Mouse (Mus musculus) liver, embryonic 13.5 days (tissue): Measurements from ENCODE around the gene Hc. TPM values are rescaled to one million over a fixed set of nuclear protein-coding genes. Genes with fewer than 3 reads are reported as not detected.
A peak's percentile ranks its signal among the peaks of the same experiment; 100 is the strongest.

Experiments used
- ATAC-seq: fragments of 200-750 bp; cut with Nextera tagmentation; 2 replicates; pipeline ENCODE4 v1.8.0; 2017; ENCODE audit warnings: low read depth, mild to moderate bottlenecking, moderate number of reproducible peaks, moderate library complexity
- DNase-seq: peaks from one replicate; pipeline ENCODE4 v3.0.0; 2022
- H3K27ac ChIP-seq: fragments of 300-500 bp; sonication (generic); 2 replicates; pipeline ENCODE4 v1.5.1; 2015; ENCODE audit warnings: moderate library complexity, mild to moderate bottlenecking, inconsistent platforms
- H3K27me3 ChIP-seq: fragments of 300-500 bp; sonication (generic); 2 replicates; pipeline ENCODE4 v1.6.1; 2015; ENCODE audit warnings: mild to moderate bottlenecking, inconsistent platforms
- H3K36me3 ChIP-seq: fragments of 300-500 bp; sonication (generic); 2 replicates; pipeline ENCODE4 v1.6.1; 2015; ENCODE audit warnings: mild to moderate bottlenecking, inconsistent platforms
- H3K4me1 ChIP-seq: fragments of 300-500 bp; sonication (generic); replicated peaks from 2 replicates; pipeline ENCODE4 v1.6.1; 2015; ENCODE audit warnings: inconsistent platforms
- H3K4me2 ChIP-seq: fragments of 300-500 bp; sonication (generic); 2 replicates; pipeline ENCODE4 v1.6.1; 2015; ENCODE audit warnings: inconsistent platforms, mild to moderate bottlenecking, moderate library complexity
- H3K4me3 ChIP-seq: fragments of 300-500 bp; sonication (generic); replicated peaks from 2 replicates; pipeline ENCODE4 v1.5.1; 2015; ENCODE audit warnings: mild to moderate bottlenecking, inconsistent platforms
- H3K9ac ChIP-seq: fragments of 300-500 bp; sonication (generic); 2 replicates; pipeline ENCODE4 v1.6.1; 2015; ENCODE audit warnings: mild to moderate bottlenecking, inconsistent platforms
- H3K9me3 ChIP-seq: fragments of 300-500 bp; sonication (generic); replicated peaks from 2 replicates; pipeline ENCODE4 v1.6.1; 2016; ENCODE audit warnings: inconsistent platforms
- WGBS: fragments of 180-500 bp; shearing (Covaris S2); methylation state at CpG from one replicate; pipeline ENCODE4 v1.1.7; 2015; ENCODE audit not compliant: insufficient replicate concordance; 5-methylcytosine and 5-hydroxymethylcytosine counted together
- polyA plus RNA-seq: library from polyadenylated mRNA; unstranded; fragments of >200 nt; fragmentation: Nextera tagmentation; extraction: Ambion mirVana; gene quantifications from 2 replicates; pipeline ENCODE4 v1.2.1, GENCODE M21; 2015

Gene Hc
- polyA plus RNA-seq, 1 experiment from 2014 or later, result 17.8 TPM

GRCm38 (mm10) chr2:35057243-35057642 is 4.0 kb downstream of the Hc start:
- Histone ChIP-seq H3K27me3 (no peaks in the 10 kb centered on the region), H3K27ac (no peak overlapping the region), H3K9me3 (no peaks in the 10 kb centered on the region), H3K36me3 (no peaks in the 10 kb centered on the region), H3K9ac (no peak overlapping the region), H3K4me2 (no peak overlapping the region), H3K4me1 (no peaks in the 10 kb centered on the region), H3K4me3 (no peak overlapping the region)
- no peak for ATAC-seq
- 73% methylated on average over 11 of the region's 11 CpGs for WGBS
- no peak for DNase-seq

- no peak overlapping the region for H3K27ac ChIP-seq
- no peak overlapping the region for H3K9ac ChIP-seq
- H3K4me1 ChIP-seq, result no peaks in the 10 kb centered on the region
- H3K9me3 ChIP-seq, result no peaks in the 10 kb centered on the region
- 29% methylated on average over 5 of the region's 5 CpGs for WGBS
- no peaks in the 10 kb centered on the region for H3K36me3 ChIP-seq
- H3K4me3 ChIP-seq, result no peak overlapping the region
- ATAC-seq (no peak), DNase-seq (peak; percentile 13)
- no peaks in the 10 kb centered on the region for H3K27me3 ChIP-seq
- H3K4me2 ChIP-seq, result no peak overlapping the region
Observed at GRCm38 (mm10) chr2:35048851-35049250, 12.4 kb downstream of the Hc start.

GRCm38 (mm10) chr2:35044956-35045355 is 16.3 kb downstream of the Hc start:
- Histone ChIP-seq H3K36me3 (no peaks in the 10 kb centered on the region), H3K9ac (no peak overlapping the region), H3K9me3 (no peaks in the 10 kb centered on the region), H3K27ac (no peak overlapping the region), H3K27me3 (no peaks in the 10 kb centered on the region), H3K4me3 (no peak overlapping the region), H3K4me1 (no peaks in the 10 kb centered on the region), H3K4me2 (no peak overlapping the region)
- 53% methylated on average over 2 of the region's 2 CpGs for WGBS
- DNase-seq (no peak), ATAC-seq (no peak)

DNA sequence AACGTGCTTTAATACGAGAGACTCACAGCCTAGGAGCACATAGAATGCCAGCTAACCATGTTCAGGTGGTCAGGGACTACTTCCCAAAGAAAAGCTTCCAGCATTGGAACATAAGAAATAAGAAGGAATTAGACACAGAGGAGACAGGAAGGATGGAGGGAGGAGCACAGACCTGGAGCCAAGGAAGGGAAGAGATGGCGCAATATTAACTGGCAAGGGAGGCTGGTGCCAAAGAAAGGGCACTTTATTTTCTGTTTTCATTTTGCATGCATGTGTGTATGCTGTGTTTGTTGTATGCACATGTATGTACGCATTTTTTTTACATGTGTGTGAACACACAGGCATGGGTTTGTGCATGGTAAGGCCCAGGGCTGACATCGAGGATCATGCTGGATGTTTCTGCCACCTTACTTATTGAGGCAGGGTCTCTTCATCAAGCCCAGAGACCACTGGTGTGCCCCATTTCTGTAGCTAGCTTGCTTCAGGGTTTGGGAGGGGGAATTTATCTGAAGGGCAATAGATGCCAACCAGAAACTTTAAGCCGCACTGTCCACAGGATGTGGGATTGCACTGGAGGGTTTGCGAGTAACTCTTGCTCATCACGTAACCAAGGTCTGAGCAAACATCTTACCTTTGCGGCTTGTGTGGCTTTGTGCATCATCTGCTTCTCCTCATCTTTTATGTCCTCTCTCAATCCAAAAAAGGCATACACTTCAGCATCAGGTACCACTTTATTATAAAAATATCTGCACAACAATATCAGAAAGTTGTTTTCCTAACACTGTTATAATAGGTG is 22.5 kb downstream of the Hc start:
- no peak overlapping the region for H3K4me3 ChIP-seq
- H3K27me3 ChIP-seq, result no peaks in the 10 kb centered on the region
- H3K27ac ChIP-seq, result no peak overlapping the region
- H3K4me1 ChIP-seq, result no peaks in the 10 kb centered on the region
- no peak for ATAC-seq
- H3K9me3 ChIP-seq, result no peaks in the 10 kb centered on the region
- WGBS, result 79% methylated on average over 9 of the region's 9 CpGs
- H3K4me2 ChIP-seq, result no peak overlapping the region
- no peaks in the 10 kb centered on the region for H3K36me3 ChIP-seq
- no peak for DNase-seq
- H3K9ac ChIP-seq, result no peak overlapping the region

- Histone ChIP-seq H3K27me3 (no peaks in the 10 kb centered on the region), H3K36me3 (peaks cover 9% of the 10 kb centered on the region; the same call in 1 of the 2 replicates), H3K4me3 (no peak overlapping the region), H3K9me3 (no peaks in the 10 kb centered on the region), H3K27ac (no peak overlapping the region), H3K4me2 (no peak overlapping the region), H3K4me1 (no peaks in the 10 kb centered on the region), H3K9ac (no peak overlapping the region)
- ATAC-seq (no peak), DNase-seq (no peak)
- 66% methylated on average over 3 of the region's 3 CpGs for WGBS
Observed at GRCm38 (mm10) chr2:35024646-35025154, 36.5 kb downstream of the Hc start.

- no peaks in the 10 kb centered on the region for H3K9me3 ChIP-seq
- no peak for ATAC-seq
- DNase-seq, result no peak
- H3K4me3 ChIP-seq, result no peak overlapping the region
- peaks cover 9% of the 10 kb centered on the region; the same call in 1 of the 2 replicates for H3K36me3 ChIP-seq
- no peaks in the 10 kb centered on the region for H3K27me3 ChIP-seq
- no peaks in the 10 kb centered on the region for H3K4me1 ChIP-seq
- 59% methylated on average over 5 of the region's 5 CpGs for WGBS
- no peak overlapping the region for H3K9ac ChIP-seq
- no peak overlapping the region for H3K27ac ChIP-seq
- H3K4me2 ChIP-seq, result no peak overlapping the region
Observed at GRCm38 (mm10) chr2:35021806-35022205, 39.4 kb downstream of the Hc start.

DNA sequence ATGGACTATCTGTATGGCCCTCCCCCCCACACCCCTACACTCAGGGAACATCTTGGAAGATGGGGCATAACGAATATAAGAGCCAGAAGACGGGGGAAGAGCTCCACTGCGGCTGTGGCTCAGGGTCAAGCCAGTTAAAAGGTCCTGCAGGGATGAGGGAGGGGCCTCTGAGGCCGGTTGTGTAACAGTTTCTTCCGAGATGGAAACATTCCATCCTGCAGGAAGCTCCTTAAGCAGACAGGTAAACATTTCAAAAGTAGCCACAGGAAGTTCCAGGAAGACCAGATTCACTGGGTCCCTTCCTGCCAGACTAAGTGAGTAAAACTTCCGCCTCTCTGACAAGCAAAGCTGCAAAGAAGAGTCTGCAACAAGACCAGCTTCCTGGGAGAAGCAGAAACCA is 45.4 kb downstream of the Hc start:
- Histone ChIP-seq H3K9ac (no peak overlapping the region), H3K9me3 (no peaks in the 10 kb centered on the region), H3K4me1 (no peaks in the 10 kb centered on the region), H3K4me3 (no peak overlapping the region), H3K27me3 (no peaks in the 10 kb centered on the region), H3K36me3 (no peaks in the 10 kb centered on the region), H3K4me2 (no peak overlapping the region), H3K27ac (no peak overlapping the region)
- DNase-seq, result no peak
- no peak for ATAC-seq
- WGBS, result 18% methylated on average over 6 of the region's 6 CpGs

- ATAC-seq (no peak), DNase-seq (no peak)
- H3K27me3 ChIP-seq, result no peaks in the 10 kb centered on the region
- no peaks in the 10 kb centered on the region for H3K36me3 ChIP-seq
- no peak overlapping the region for H3K4me3 ChIP-seq
- no peak overlapping the region for H3K9ac ChIP-seq
- H3K9me3 ChIP-seq, result no peaks in the 10 kb centered on the region
- H3K4me1 ChIP-seq, result no peaks in the 10 kb centered on the region
- H3K4me2 ChIP-seq, result no peak overlapping the region
- 64% methylated on average over 8 of the region's 8 CpGs for WGBS
- H3K27ac ChIP-seq, result no peak overlapping the region
Observed at GRCm38 (mm10) chr2:35011649-35012048, 49.6 kb downstream of the Hc start.

DNA sequence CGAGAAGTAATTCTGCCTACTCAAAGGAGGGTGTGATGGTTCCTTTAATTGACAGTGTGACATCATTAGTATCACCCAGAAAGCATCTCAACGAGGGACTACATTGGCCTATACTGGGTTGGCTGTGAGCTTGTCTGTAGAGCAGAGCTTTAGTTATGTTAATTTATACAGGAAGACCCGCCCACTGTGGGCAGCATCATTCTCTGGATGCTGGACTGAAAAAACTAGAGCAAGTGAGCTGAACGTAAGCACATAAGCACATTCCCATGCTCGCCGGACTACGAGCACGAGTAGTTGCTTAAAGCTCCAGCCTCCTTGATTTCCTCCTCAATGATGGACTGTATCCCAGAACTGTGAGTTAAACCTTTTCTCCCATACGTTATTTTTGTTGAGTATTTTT is 62.3 kb downstream of the Hc start:
- WGBS, result 69% methylated on average over 9 of the region's 9 CpGs
- Histone ChIP-seq H3K27ac (no peak overlapping the region), H3K36me3 (no peaks in the 10 kb centered on the region), H3K4me2 (no peak overlapping the region), H3K9me3 (no peaks in the 10 kb centered on the region), H3K4me1 (no peaks in the 10 kb centered on the region), H3K27me3 (no peaks in the 10 kb centered on the region), H3K9ac (no peak overlapping the region), H3K4me3 (no peak overlapping the region)
- DNase-seq, result no peak
- ATAC-seq, result no peak

- WGBS, result 63% methylated on average over 5 of the region's 5 CpGs
- DNase-seq, result no peak
- no peak overlapping the region for H3K4me2 ChIP-seq
- no peaks in the 10 kb centered on the region for H3K4me1 ChIP-seq
- H3K9me3 ChIP-seq, result no peaks in the 10 kb centered on the region
- peaks cover 6% of the 10 kb centered on the region; the same call in 1 of the 2 replicates for H3K27me3 ChIP-seq
- H3K9ac ChIP-seq, result no peak overlapping the region
- no peak for ATAC-seq
- H3K4me3 ChIP-seq, result no peak overlapping the region
- no peak overlapping the region for H3K27ac ChIP-seq
- H3K36me3 ChIP-seq, result no peaks in the 10 kb centered on the region
Observed at GRCm38 (mm10) chr2:34996506-34996905, 64.7 kb downstream of the Hc start.

- H3K4me3 ChIP-seq, result no peak overlapping the region
- H3K27ac ChIP-seq, result no peak overlapping the region
- ATAC-seq (no peak), DNase-seq (no peak)
- H3K9me3 ChIP-seq, result no peaks in the 10 kb centered on the region
- 59% methylated on average over 5 of the region's 5 CpGs for WGBS
- H3K4me1 ChIP-seq, result no peaks in the 10 kb centered on the region
- H3K36me3 ChIP-seq, result no peaks in the 10 kb centered on the region
- no peak overlapping the region for H3K9ac ChIP-seq
- peaks cover 6% of the 10 kb centered on the region; the same call in 1 of the 2 replicates for H3K27me3 ChIP-seq
- no peak overlapping the region for H3K4me2 ChIP-seq
Observed at GRCm38 (mm10) chr2:34993696-34994356, 67.4 kb downstream of the Hc start.
